Mouse (Mus musculus) testis, adult 2 months (tissue): ENCODE measurements around the gene Myo1b.

Experiments
- CTCF ChIP-seq: fragments of 200-500 bp; IDR thresholded peaks from 2 replicates; pipeline ENCODE4 v1.5.1; 2012; ENCODE audit warnings: low read depth, mild to moderate bottlenecking, inconsistent platforms, low read length, moderate library complexity; ENCODE audit not compliant: control insufficient read depth, insufficient read depth, insufficient replicate concordance
- POLR2A ChIP-seq: fragments of 200-500 bp; IDR thresholded peaks from 2 replicates; pipeline ENCODE4 v1.6.1; 2012; ENCODE audit warnings: low read depth, mild to moderate bottlenecking, inconsistent platforms, low read length, moderate library complexity; ENCODE audit not compliant: control insufficient read depth

DNA sequence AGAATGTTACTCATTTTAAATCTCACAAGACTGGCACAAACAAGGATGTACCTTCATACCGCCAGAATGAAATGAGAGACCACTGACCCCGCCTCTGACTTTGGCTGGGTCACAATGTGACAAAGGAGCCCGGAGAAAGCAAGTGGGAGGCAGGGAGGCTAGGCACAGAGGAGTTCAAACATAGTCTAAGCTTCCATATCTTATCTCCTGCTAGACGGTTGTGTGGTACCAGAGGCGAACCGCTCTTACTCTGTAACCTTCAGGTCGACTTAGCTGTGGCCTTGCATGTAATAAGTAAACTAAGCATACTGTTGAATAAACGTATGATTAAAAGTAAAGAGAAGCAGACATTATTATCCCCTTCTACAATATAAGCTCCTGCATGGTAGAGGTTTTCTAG is 80.1 kb downstream of the Myo1b start:
- TF ChIP-seq CTCF = no peak
- TF ChIP-seq POLR2A = no peak
